Comparison of ENCODE assay signal across 30 mouse cellular contexts in the genomic region with DNA sequence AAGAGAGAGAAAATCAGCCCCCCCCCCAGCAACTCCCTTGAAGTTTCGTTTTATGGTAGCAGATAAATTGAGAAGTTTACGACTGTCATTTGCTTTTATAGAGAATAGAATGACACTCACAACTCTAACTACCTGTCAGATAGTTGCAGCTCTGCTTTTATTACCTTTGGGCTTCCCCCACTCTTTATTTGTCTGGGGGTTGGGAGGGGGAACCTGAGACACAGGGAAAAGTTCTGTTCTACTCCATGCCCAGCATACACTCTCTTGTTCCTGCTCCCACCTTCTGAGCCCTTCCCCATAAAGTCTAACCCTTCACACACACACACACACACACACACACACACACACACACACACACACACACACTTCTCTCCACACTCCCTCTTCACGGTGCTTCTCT. TPM values are rescaled to one million over a fixed set of nuclear protein-coding genes. Genes with fewer than 3 reads are reported as not detected.
DNase-seq lines count a peak whose midpoint lies in the region; ATAC-seq and TF ChIP-seq lines count a peak whose summit lies in the region.
"Had no signal": no experiment of that assay in that cellular context is flagged by ENCODE, and none has a peak within 500 bp of the region (broad histone marks: within the 10 kb centered on the region; RNA-seq: fewer than 3 reads in every experiment).

No protein-coding gene starts in this region.

- peaks cover 37% of the 10 kb centered on the region for H3K27me3 ChIP-seq in kidney, embryonic 16.5 days (ENCODE audit: insufficient read depth, low read length)
- peaks cover 22% of the 10 kb centered on the region for H3K27me3 ChIP-seq in neural tube, embryonic 12.5 days (replicated peaks)
- peaks cover 91% of the 10 kb centered on the region for H3K27me3 ChIP-seq in midbrain, embryonic 15.5 days (replicated peaks)
- H3K27me3 ChIP-seq in midbrain, embryonic 11.5 days (ENCODE audit: control insufficient read depth, insufficient read depth, low read length): peaks cover 98% of the 10 kb centered on the region

- H3K4me1 ChIP-seq in kidney, embryonic 16.5 days (ENCODE audit: insufficient read depth, low read length): peaks cover 57% of the 10 kb centered on the region
- no peaks in the 10 kb centered on the region for H3K4me1 ChIP-seq in embryonic fibroblast, embryonic 13.5 days (ENCODE audit: control insufficient read depth, insufficient read depth, low read length)
- H3K4me1 ChIP-seq in neural tube, embryonic 12.5 days: peaks cover 68% of the 10 kb centered on the region
- H3K4me1 ChIP-seq in midbrain, embryonic 15.5 days: peaks cover 4% of the 10 kb centered on the region; the same call in 1 of the 2 replicates
- H3K4me1 ChIP-seq in midbrain, embryonic 11.5 days (ENCODE audit: control insufficient read depth, insufficient read depth, low read length): no peaks in the 10 kb centered on the region
- H3K4me1 ChIP-seq: forebrain, embryonic 13.5 days; liver, embryonic 13.5 days; midbrain, embryonic 13.5 days had no signal

- no peak for DNase-seq in kidney, adult 9 months
- DNase-seq in midbrain, embryonic 11.5 days (ENCODE audit: low spot score, missing footprints): no peak
- no peak for DNase-seq in spleen, postnatal 4 days (ENCODE audit: low spot score in 2 of 2)
- DNase-seq: cerebellum, adult 8-10 months; cerebellum, postnatal 25 days; gastrocnemius, postnatal 14 days; kidney, adult 8-10 months; liver, embryonic 13.5 days; lung, adult 18-20 months; lung, postnatal 4 days; retina, postnatal 1 day; right cerebral cortex, postnatal 14 days; thymus, adult 18-20 months; thymus, postnatal 25 days had no signal

- no peak for TF ChIP-seq POLR2A in embryonic fibroblast, embryonic 13.5 days (IDR thresholded peaks at IDR 0.05; ENCODE audit: low read depth, low read length)

- WGBS in kidney, embryonic 16.5 days: 11% methylated on average over 3 of the region's 3 CpGs
- WGBS in neural tube, embryonic 12.5 days: 7% methylated on average over 3 of the region's 3 CpGs
- 0% methylated on average over 3 of the region's 3 CpGs for WGBS in midbrain, embryonic 15.5 days
- WGBS in midbrain, embryonic 11.5 days: 2% methylated on average over 3 of the region's 3 CpGs

- peak overlapping the region; percentile 86; the same call in 1 of the 2 replicates for H3K27ac ChIP-seq in kidney, embryonic 16.5 days (ENCODE audit: low read length)
- peak overlapping the region; percentile 50; the same call in 1 of the 2 replicates for H3K27ac ChIP-seq in embryonic fibroblast, embryonic 13.5 days (ENCODE audit: insufficient read depth, low read length)
- H3K27ac ChIP-seq in neural tube, embryonic 12.5 days: peak overlapping the region; percentile 96
- H3K27ac ChIP-seq in midbrain, embryonic 15.5 days: no peak overlapping the region
- no peak overlapping the region for H3K27ac ChIP-seq in midbrain, embryonic 11.5 days (ENCODE audit: low read depth, low read length)
- H3K27ac ChIP-seq: embryonic facial prominence, embryonic 10.5 days; embryonic facial prominence, embryonic 15.5 days; forebrain, embryonic 13.5 days; heart, embryonic 15.5 days; limb, embryonic 10.5 days; limb, embryonic 15.5 days; liver, embryonic 13.5 days; midbrain, embryonic 13.5 days had no signal

- TF ChIP-seq CTCF in embryonic fibroblast, embryonic 13.5 days (IDR thresholded peaks at IDR 0.05; ENCODE audit: borderline replicate concordance, insufficient read depth, low read length): no peak

- H3K4me3 ChIP-seq in kidney, embryonic 16.5 days (ENCODE audit: low read length): peak overlapping the region; percentile 48; the same call in 1 of the 2 replicates
- H3K4me3 ChIP-seq in embryonic fibroblast, embryonic 13.5 days (ENCODE audit: insufficient read depth, low read length): peak overlapping the region; percentile 26; the same call in 1 of the 2 replicates
- peak overlapping the region; percentile 62 for H3K4me3 ChIP-seq in neural tube, embryonic 12.5 days
- no peak overlapping the region for H3K4me3 ChIP-seq in midbrain, embryonic 15.5 days
- H3K4me3 ChIP-seq in midbrain, embryonic 11.5 days (ENCODE audit: low read depth, low read length): no peak overlapping the region
- H3K4me3 ChIP-seq: embryonic facial prominence, embryonic 10.5 days; embryonic facial prominence, embryonic 15.5 days; forebrain, embryonic 13.5 days; heart, embryonic 15.5 days; limb, embryonic 15.5 days; liver, embryonic 13.5 days; megakaryocyte, embryonic 14.5 days; midbrain, embryonic 13.5 days had no signal

- peak overlapping the region; percentile 63 for H3K4me2 ChIP-seq in kidney, embryonic 16.5 days (replicated peaks; ENCODE audit: low read depth, low read length)
- peak overlapping the region; percentile 86 for H3K4me2 ChIP-seq in neural tube, embryonic 12.5 days (replicated peaks)
- no peak overlapping the region for H3K4me2 ChIP-seq in midbrain, embryonic 15.5 days
- H3K4me2 ChIP-seq in midbrain, embryonic 11.5 days: no peak overlapping the region
- H3K4me2 ChIP-seq: embryonic facial prominence, embryonic 15.5 days; forebrain, embryonic 13.5 days; heart, embryonic 15.5 days; limb, embryonic 15.5 days; liver, embryonic 13.5 days; midbrain, embryonic 13.5 days had no signal

- H3K9ac ChIP-seq in kidney, embryonic 16.5 days (replicated peaks; ENCODE audit: low read length): no peak overlapping the region
- peak overlapping the region; percentile 91 for H3K9ac ChIP-seq in neural tube, embryonic 12.5 days
- no peak overlapping the region for H3K9ac ChIP-seq in midbrain, embryonic 15.5 days
- no peak overlapping the region for H3K9ac ChIP-seq in midbrain, embryonic 11.5 days (ENCODE audit: low read length)
- H3K9ac ChIP-seq: embryonic facial prominence, embryonic 15.5 days; forebrain, embryonic 13.5 days; heart, embryonic 15.5 days; limb, embryonic 15.5 days; liver, embryonic 13.5 days; midbrain, embryonic 13.5 days had no signal

- H3K36me3 ChIP-seq in kidney, embryonic 16.5 days (ENCODE audit: insufficient read depth, low read length): no peaks in the 10 kb centered on the region
- no peaks in the 10 kb centered on the region for H3K36me3 ChIP-seq in neural tube, embryonic 12.5 days
- H3K36me3 ChIP-seq in midbrain, embryonic 15.5 days (replicated peaks): no peaks in the 10 kb centered on the region
- H3K36me3 ChIP-seq in midbrain, embryonic 11.5 days (ENCODE audit: control insufficient read depth, insufficient read depth, low read length): no peaks in the 10 kb centered on the region
- H3K36me3 ChIP-seq: embryonic facial prominence, embryonic 10.5 days; embryonic facial prominence, embryonic 15.5 days; heart, embryonic 15.5 days; limb, embryonic 10.5 days; limb, embryonic 15.5 days; liver, embryonic 13.5 days; midbrain, embryonic 13.5 days had no signal

- H3K9me3 ChIP-seq in kidney, embryonic 16.5 days (ENCODE audit: low read length): no peaks in the 10 kb centered on the region
- H3K9me3 ChIP-seq in neural tube, embryonic 12.5 days: no peaks in the 10 kb centered on the region
- no peaks in the 10 kb centered on the region for H3K9me3 ChIP-seq in midbrain, embryonic 15.5 days
- no peaks in the 10 kb centered on the region for H3K9me3 ChIP-seq in midbrain, embryonic 11.5 days (ENCODE audit: control insufficient read depth, low read length)
- H3K9me3 ChIP-seq: embryonic facial prominence, embryonic 10.5 days; embryonic facial prominence, embryonic 15.5 days; forebrain, embryonic 13.5 days; heart, embryonic 15.5 days; limb, embryonic 10.5 days; limb, embryonic 15.5 days; liver, embryonic 13.5 days; megakaryocyte, embryonic 14.5 days; midbrain, embryonic 13.5 days had no signal

- peak; percentile 36; the same call in 1 of the 2 replicates for ATAC-seq in kidney, embryonic 16.5 days (ENCODE audit: low FRiP score, low TSS enrichment)
- ATAC-seq in neural tube, embryonic 12.5 days (ENCODE audit: low FRiP score, low read depth): no peak
- no peak for ATAC-seq in midbrain, embryonic 15.5 days (replicated peaks)
- no peak for ATAC-seq in midbrain, embryonic 11.5 days (ENCODE audit: low FRiP score)
- ATAC-seq: forebrain, embryonic 13.5 days; hindbrain, embryonic 16.5 days; lung, postnatal 0 days; midbrain, embryonic 13.5 days had no signal

RNA-seq across cellular contexts. Expression of gene Hoxc8, which starts 2.5 kb away (rescaled TPM):
- polyA plus RNA-seq in kidney, embryonic 16.5 days (2015; fragmentation: Nextera tagmentation; extraction: Ambion mirVana): 6.6 and 9.2 TPM in 2 replicates
- 28.5 and 45.5 TPM in 2 replicates for polyA plus RNA-seq in embryonic fibroblast, embryonic 13.5 days (2011; ENCODE audit: insufficient read length, low read depth, missing spikeins)
- 44.5 and 65.6 TPM in 2 replicates for polyA plus RNA-seq in neural tube, embryonic 12.5 days (2016; fragmentation: Nextera tagmentation; extraction: Ambion mirVana)
- polyA plus RNA-seq in midbrain, embryonic 15.5 days (2015; fragmentation: Nextera tagmentation; extraction: Ambion mirVana): not detected in 2 replicates
- polyA plus RNA-seq in midbrain, embryonic 11.5 days (2014; fragmentation: Nextera tagmentation; extraction: Ambion mirVana): not detected in 2 replicates
- polyA plus RNA-seq: embryonic facial prominence, embryonic 10.5 days; embryonic facial prominence, embryonic 15.5 days; forebrain, embryonic 13.5 days; heart, embryonic 15.5 days; hindbrain, embryonic 11.5 days; lung, postnatal 0 days; midbrain, embryonic 13.5 days had no signal

RNA-seq across cellular contexts. Expression of gene Hoxc6, which starts 5.2 kb away (rescaled TPM):
- 7.6 and 11.0 TPM in 2 replicates for polyA plus RNA-seq in kidney, embryonic 16.5 days (2015; fragmentation: Nextera tagmentation; extraction: Ambion mirVana)
- 42.6 and 61.8 TPM in 2 replicates for polyA plus RNA-seq in embryonic fibroblast, embryonic 13.5 days (2011; ENCODE audit: insufficient read length, low read depth, missing spikeins)
- 68.8 and 77.1 TPM in 2 replicates for polyA plus RNA-seq in neural tube, embryonic 12.5 days (2016; fragmentation: Nextera tagmentation; extraction: Ambion mirVana)
- polyA plus RNA-seq in midbrain, embryonic 15.5 days (2015; fragmentation: Nextera tagmentation; extraction: Ambion mirVana): not detected in 2 replicates
- polyA plus RNA-seq in midbrain, embryonic 11.5 days (2014; fragmentation: Nextera tagmentation; extraction: Ambion mirVana): not detected in 2 replicates
- polyA plus RNA-seq: embryonic facial prominence, embryonic 10.5 days; forebrain, embryonic 13.5 days; lung, postnatal 0 days; midbrain, embryonic 13.5 days had no signal

RNA-seq across cellular contexts. Expression of gene Hoxc9, which starts 16.6 kb away (rescaled TPM):
- 7.4 and 9.2 TPM in 2 replicates for polyA plus RNA-seq in kidney, embryonic 16.5 days (2015; fragmentation: Nextera tagmentation; extraction: Ambion mirVana)
- 4.9 and 6.2 TPM in 2 replicates for polyA plus RNA-seq in embryonic fibroblast, embryonic 13.5 days (2011; ENCODE audit: insufficient read length, low read depth, missing spikeins)
- 45.2 and 47.4 TPM in 2 replicates for polyA plus RNA-seq in neural tube, embryonic 12.5 days (2016; fragmentation: Nextera tagmentation; extraction: Ambion mirVana)
- polyA plus RNA-seq in midbrain, embryonic 15.5 days (2015; fragmentation: Nextera tagmentation; extraction: Ambion mirVana): not detected in 2 replicates
- not detected in 2 replicates for polyA plus RNA-seq in midbrain, embryonic 11.5 days (2014; fragmentation: Nextera tagmentation; extraction: Ambion mirVana)
- polyA plus RNA-seq: embryonic facial prominence, embryonic 10.5 days; embryonic facial prominence, embryonic 15.5 days; forebrain, embryonic 13.5 days; heart, embryonic 15.5 days; hindbrain, embryonic 11.5 days; liver, embryonic 13.5 days; lung, postnatal 0 days; midbrain, embryonic 13.5 days; stomach, embryonic 16.5 days had no signal

RNA-seq across cellular contexts. Expression of gene Hoxc5, which starts 25.6 kb away (rescaled TPM):
- 4.3 and 5.9 TPM in 2 replicates for polyA plus RNA-seq in kidney, embryonic 16.5 days (2015; fragmentation: Nextera tagmentation; extraction: Ambion mirVana)
- 7.6 and 11.0 TPM in 2 replicates for polyA plus RNA-seq in embryonic fibroblast, embryonic 13.5 days (2011; ENCODE audit: insufficient read length, low read depth, missing spikeins)
- 32.1 and 35.5 TPM in 2 replicates for polyA plus RNA-seq in neural tube, embryonic 12.5 days (2016; fragmentation: Nextera tagmentation; extraction: Ambion mirVana)
- 0.09 TPM in 1 of 2 replicates, not detected in the other for polyA plus RNA-seq in midbrain, embryonic 15.5 days (2015; fragmentation: Nextera tagmentation; extraction: Ambion mirVana)
- polyA plus RNA-seq in midbrain, embryonic 11.5 days (2014; fragmentation: Nextera tagmentation; extraction: Ambion mirVana): not detected in 2 replicates
- polyA plus RNA-seq: forebrain, embryonic 13.5 days; lung, postnatal 0 days had no signal

RNA-seq across cellular contexts. Expression of gene Hoxc4, which starts 25.9 kb away (rescaled TPM):
- 6.9 and 8.6 TPM in 2 replicates for polyA plus RNA-seq in kidney, embryonic 16.5 days (2015; fragmentation: Nextera tagmentation; extraction: Ambion mirVana)
- 12.5 and 12.6 TPM in 2 replicates for polyA plus RNA-seq in embryonic fibroblast, embryonic 13.5 days (2011; ENCODE audit: insufficient read length, low read depth, missing spikeins)
- polyA plus RNA-seq in neural tube, embryonic 12.5 days (2016; fragmentation: Nextera tagmentation; extraction: Ambion mirVana): 69.5 and 77.4 TPM in 2 replicates
- polyA plus RNA-seq in midbrain, embryonic 15.5 days (2015; fragmentation: Nextera tagmentation; extraction: Ambion mirVana): 0.08 TPM in 1 of 2 replicates, not detected in the other
- not detected in 2 replicates for polyA plus RNA-seq in midbrain, embryonic 11.5 days (2014; fragmentation: Nextera tagmentation; extraction: Ambion mirVana)
- polyA plus RNA-seq: forebrain, embryonic 13.5 days had no signal

Comparison
In these comparisons a context has a peak if more than half of its experiments do, and no peak if none do; other contexts are left out.
1. H3K27ac ChIP-seq: peak in kidney, embryonic 16.5 days (single experiment), embryonic fibroblast, embryonic 13.5 days (single experiment) and neural tube, embryonic 12.5 days (single experiment); none in midbrain, embryonic 15.5 days (single experiment) and midbrain, embryonic 11.5 days (single experiment).
2. H3K4me2 ChIP-seq: peak in kidney, embryonic 16.5 days (single experiment) and neural tube, embryonic 12.5 days (single experiment); none in midbrain, embryonic 15.5 days (single experiment) and midbrain, embryonic 11.5 days (single experiment).
3. H3K4me3 ChIP-seq: peak in kidney, embryonic 16.5 days (single experiment), embryonic fibroblast, embryonic 13.5 days (single experiment) and neural tube, embryonic 12.5 days (single experiment); none in midbrain, embryonic 15.5 days (single experiment) and midbrain, embryonic 11.5 days (single experiment).